Mouse (Mus musculus) thymus, adult 2 months (tissue): ENCODE results near the gene Avil. TPM values are rescaled to one million over a fixed set of nuclear protein-coding genes. Genes with fewer than 3 reads are reported as not detected.

Experiments
- DNase-seq: peaks from one replicate; pipeline ENCODE4 v3.0.0; 2021
- H3K27ac ChIP-seq: fragments of 200-500 bp; 2 replicates; pipeline ENCODE4 v1.5.1; 2012; ENCODE audit warnings: low read length, control low read depth; ENCODE audit not compliant: control insufficient read depth, insufficient read depth
- H3K27me3 ChIP-seq: fragments of 200-500 bp; 2 replicates; pipeline ENCODE4 v1.6.1; 2012; ENCODE audit warnings: mild to moderate bottlenecking, low read length, moderate library complexity, mixed read lengths; ENCODE audit not compliant: control insufficient read depth, insufficient read depth
- H3K36me3 ChIP-seq: fragments of 200-500 bp; 2 replicates; pipeline ENCODE4 v1.6.1; 2012; ENCODE audit warnings: mild to moderate bottlenecking, low read length, moderate library complexity; ENCODE audit not compliant: control insufficient read depth, insufficient read depth
- H3K4me1 ChIP-seq: fragments of 200-500 bp; replicated peaks from 2 replicates; pipeline ENCODE4 v1.6.1; 2012; ENCODE audit warnings: low read length; ENCODE audit not compliant: control insufficient read depth, insufficient read depth
- H3K4me3 ChIP-seq: fragments of 200-500 bp; 2 replicates; pipeline ENCODE4 v1.5.1; 2012; ENCODE audit warnings: mild to moderate bottlenecking, low read length, control low read depth, moderate library complexity; ENCODE audit not compliant: control insufficient read depth, insufficient read depth
- CTCF ChIP-seq: fragments of 200-500 bp; IDR thresholded peaks from 2 replicates; pipeline ENCODE4 v1.5.1; 2012; ENCODE audit warnings: mild to moderate bottlenecking, control low read depth, low read length, moderate library complexity, borderline replicate concordance; ENCODE audit not compliant: control insufficient read depth, poor library complexity, insufficient read depth; ENCODE audit errors: extremely low read depth
- POLR2A ChIP-seq: fragments of 200-500 bp; IDR thresholded peaks from 2 replicates; pipeline ENCODE4 v1.6.1; 2012; ENCODE audit warnings: mild to moderate bottlenecking, low read length, control low read depth, moderate library complexity; ENCODE audit not compliant: control insufficient read depth, poor library complexity, insufficient read depth; ENCODE audit errors: extremely low read depth
- whole genome bisulfite sequencing: fragments of 180-500 bp; shearing (Covaris S2); methylation state at CpG from one replicate; pipeline ENCODE4 v1.1.7; 2018; 5-methylcytosine and 5-hydroxymethylcytosine counted together
- polyA plus RNA-seq: library from polyadenylated mRNA; depleted of rRNA; stranded (reverse); fragments of >200 nt; gene quantifications from 2 replicates; pipeline ENCODE4 v1.2.3, GENCODE M21; 2012

The Avil gene
- polyA plus RNA-seq, 1 experiment: 0.97 TPM

GRCm38 (mm10) chr10:126980221-126980932 is 20.1 kb upstream of the Avil start:
- DNase-seq: peak; percentile 23
- Histone ChIP-seq H3K27me3 (no peaks in the 10 kb centered on the region), H3K4me1 (peaks cover 55% of the 10 kb centered on the region), H3K4me3 (peak overlapping the region; percentile 81), H3K36me3 (no peaks in the 10 kb centered on the region), H3K27ac (no peak overlapping the region)
- 26% methylated on average over 16 of the region's 16 CpGs for WGBS
- TF ChIP-seq CTCF: no peak
- no peak for TF ChIP-seq POLR2A

- no peak for DNase-seq
- Histone ChIP-seq H3K36me3 (no peaks in the 10 kb centered on the region), H3K27me3 (no peaks in the 10 kb centered on the region), H3K4me1 (peaks cover 55% of the 10 kb centered on the region), H3K4me3 (peak overlapping the region; percentile 81), H3K27ac (no peak overlapping the region)
- 66% methylated on average over 11 of the region's 11 CpGs for WGBS
- TF ChIP-seq POLR2A (no peak), CTCF (0 out of 2 replicates have a peak, but pooled peaks have one; percentile 11)
These were observed 19.5 kb upstream of the Avil start for GRCm38 (mm10) chr10:126980933-126981530.

GRCm38 (mm10) chr10:126981746-126982145 is 18.8 kb upstream of the Avil start:
- Histone ChIP-seq H3K27ac (no peak overlapping the region), H3K4me1 (peaks cover 62% of the 10 kb centered on the region), H3K36me3 (no peaks in the 10 kb centered on the region), H3K4me3 (no peak overlapping the region), H3K27me3 (no peaks in the 10 kb centered on the region)
- no peak for TF ChIP-seq CTCF
- TF ChIP-seq POLR2A: no peak
- no peak for DNase-seq
- WGBS: 57% methylated on average over 3 of the region's 3 CpGs

DNA sequence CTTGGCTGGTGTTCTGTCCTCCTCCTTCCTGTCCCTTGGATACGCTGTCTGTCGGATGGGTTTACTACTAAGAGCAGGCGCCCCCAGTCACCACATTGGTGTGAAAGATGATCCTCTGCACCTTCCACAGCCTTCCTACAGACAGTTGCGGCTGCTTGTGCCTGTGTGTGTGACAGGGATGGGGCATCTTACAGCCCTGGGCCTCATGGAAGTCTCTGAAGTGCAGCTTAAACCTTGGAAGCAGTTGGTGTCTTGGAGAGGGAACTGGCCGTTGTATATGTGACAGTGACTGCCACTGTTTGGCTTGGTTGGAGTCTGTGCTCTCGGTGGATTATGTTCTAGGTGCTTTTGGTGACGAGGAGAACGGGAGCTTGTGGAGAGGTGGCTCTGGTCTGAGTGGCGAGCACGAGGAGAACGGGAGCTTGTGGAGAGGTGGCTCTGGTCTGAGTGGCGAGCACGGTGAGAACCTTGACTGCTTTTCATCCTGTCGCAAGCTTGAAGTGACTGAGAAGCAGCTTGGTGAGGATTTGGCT is 17.2 kb upstream of the Avil start:
- Histone ChIP-seq H3K27ac (no peak overlapping the region), H3K4me1 (peaks cover 67% of the 10 kb centered on the region), H3K36me3 (no peaks in the 10 kb centered on the region), H3K4me3 (no peak overlapping the region), H3K27me3 (no peaks in the 10 kb centered on the region)
- TF ChIP-seq POLR2A (no peak), CTCF (no peak)
- DNase-seq: no peak
- 79% methylated on average over 14 of the region's 14 CpGs for WGBS

DNA sequence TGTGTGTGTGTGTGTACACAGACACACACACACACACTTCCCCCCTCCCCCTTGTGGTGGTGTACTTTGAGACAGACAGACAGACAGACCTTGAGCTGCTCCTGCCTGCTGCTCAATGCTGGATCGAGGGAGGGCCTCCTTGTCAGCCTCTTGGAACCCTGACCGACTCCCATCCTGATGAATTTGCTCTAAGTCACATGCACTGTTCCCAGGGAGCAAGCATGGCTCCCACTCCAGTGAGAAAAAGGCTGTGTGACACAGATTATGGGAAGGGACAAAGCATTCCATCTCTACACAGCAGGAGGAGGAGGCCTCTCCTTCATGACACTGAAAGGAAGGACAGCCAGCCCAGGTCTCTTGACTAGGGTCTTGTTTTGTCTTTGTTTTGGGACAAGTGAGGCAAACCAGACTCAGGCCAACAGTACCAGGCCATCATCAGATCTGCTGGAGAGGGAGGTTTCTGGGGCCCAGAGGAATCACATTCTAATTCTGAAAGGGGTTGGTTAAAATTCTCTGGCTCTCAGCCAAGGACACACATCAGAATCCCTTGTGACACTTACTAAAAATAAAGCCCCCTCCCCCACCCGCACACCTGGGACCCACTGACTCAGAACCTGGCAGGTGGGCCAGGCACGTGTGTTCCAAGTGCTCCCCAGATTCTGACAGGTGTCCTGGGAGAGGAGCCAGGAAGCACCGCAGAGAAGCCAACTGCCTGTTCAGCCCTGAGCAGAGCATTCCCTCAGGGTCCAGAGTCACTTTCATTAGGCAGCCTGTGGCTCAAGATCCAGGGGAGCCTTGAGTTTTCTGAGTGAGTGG is 16.1 kb upstream of the Avil start:
- H3K4me1 ChIP-seq: peaks cover 71% of the 10 kb centered on the region
- H3K27ac ChIP-seq: no peak overlapping the region
- no peaks in the 10 kb centered on the region for H3K36me3 ChIP-seq
- WGBS: 36% methylated on average over 5 of the region's 5 CpGs
- H3K27me3 ChIP-seq: no peaks in the 10 kb centered on the region
- TF ChIP-seq POLR2A (no peak), CTCF (no peak)
- no peak for DNase-seq
- H3K4me3 ChIP-seq: no peak overlapping the region

- 87% methylated on average over 4 of the region's 4 CpGs for WGBS
- H3K27ac ChIP-seq: no peak overlapping the region
- H3K36me3 ChIP-seq: no peaks in the 10 kb centered on the region
- H3K27me3 ChIP-seq: no peaks in the 10 kb centered on the region
- H3K4me1 ChIP-seq: peaks cover 69% of the 10 kb centered on the region
- no peak overlapping the region for H3K4me3 ChIP-seq
- no peak for DNase-seq
- TF ChIP-seq POLR2A (no peak), CTCF (no peak)
These were observed 15.4 kb upstream of the Avil start for GRCm38 (mm10) chr10:126985127-126985526.

GRCm38 (mm10) chr10:126985579-126985978 is 14.9 kb upstream of the Avil start:
- WGBS: 95% methylated on average over 9 of the region's 9 CpGs
- Histone ChIP-seq H3K4me3 (no peak overlapping the region), H3K36me3 (no peaks in the 10 kb centered on the region), H3K4me1 (peaks cover 66% of the 10 kb centered on the region), H3K27ac (no peak overlapping the region), H3K27me3 (no peaks in the 10 kb centered on the region)
- TF ChIP-seq POLR2A (no peak), CTCF (no peak)
- DNase-seq: no peak
